Mouse (Mus musculus): Measurements from ENCODE around the gene Aco1.

GRCm38 (mm10) chr4:40227131-40227530 lies 84.2 kb downstream of the Aco1 start:
- TF ChIP-seq CTCF (IDR thresholded peaks at IDR 0.05; ENCODE audit: extremely low read depth, insufficient read length, insufficient replicate concordance, low read depth, low read length) = no peak
- TF ChIP-seq POLR2A (IDR thresholded peaks at IDR 0.05; ENCODE audit: low read depth, low read length) = no peak

Measured in small intestine, adult 2 months (tissue).